Mouse (Mus musculus): Measurements from ENCODE around the gene Rnf114. TPM values are rescaled to one million over a fixed set of nuclear protein-coding genes. Genes with fewer than 3 reads are reported as not detected.

The Rnf114 gene
- 100 to 1,000 TPM in 1 of 2 experiments, 10 to 100 TPM in 1; 88.3 to 103 TPM for total RNA-seq (2021)
- long read RNA-seq, experiment 1, transcript Rnf114-201 (6 exons, 2,502 nt): major isoform, 143 of 174 reads
- long read RNA-seq, experiment 1, partial matches to known transcripts: 15 of 174 reads
- long read RNA-seq, experiment 1, other reads (novel, unspliced or antisense): 12 of 174 reads
- long read RNA-seq, experiment 2, transcript Rnf114-203 (5 exons, 1,985 nt): minor isoform, 15 of 320 reads
- long read RNA-seq, experiment 2, transcript Rnf114-201 (6 exons, 2,502 nt): major isoform, 261 of 320 reads
- long read RNA-seq, experiment 2, partial matches to known transcripts: 21 of 320 reads
- long read RNA-seq, experiment 2, other reads (novel, unspliced or antisense): 23 of 320 reads

- peak; percentile 53 to 55 for DNase-seq (ENCODE audit: low spot score in 2 of 2)
Observed at GRCm38 (mm10) chr2:167491757-167492708, at the start of gene Rnf114. Gene Rnf114 (plus strand): TSS chr2:167492645.

DNA sequence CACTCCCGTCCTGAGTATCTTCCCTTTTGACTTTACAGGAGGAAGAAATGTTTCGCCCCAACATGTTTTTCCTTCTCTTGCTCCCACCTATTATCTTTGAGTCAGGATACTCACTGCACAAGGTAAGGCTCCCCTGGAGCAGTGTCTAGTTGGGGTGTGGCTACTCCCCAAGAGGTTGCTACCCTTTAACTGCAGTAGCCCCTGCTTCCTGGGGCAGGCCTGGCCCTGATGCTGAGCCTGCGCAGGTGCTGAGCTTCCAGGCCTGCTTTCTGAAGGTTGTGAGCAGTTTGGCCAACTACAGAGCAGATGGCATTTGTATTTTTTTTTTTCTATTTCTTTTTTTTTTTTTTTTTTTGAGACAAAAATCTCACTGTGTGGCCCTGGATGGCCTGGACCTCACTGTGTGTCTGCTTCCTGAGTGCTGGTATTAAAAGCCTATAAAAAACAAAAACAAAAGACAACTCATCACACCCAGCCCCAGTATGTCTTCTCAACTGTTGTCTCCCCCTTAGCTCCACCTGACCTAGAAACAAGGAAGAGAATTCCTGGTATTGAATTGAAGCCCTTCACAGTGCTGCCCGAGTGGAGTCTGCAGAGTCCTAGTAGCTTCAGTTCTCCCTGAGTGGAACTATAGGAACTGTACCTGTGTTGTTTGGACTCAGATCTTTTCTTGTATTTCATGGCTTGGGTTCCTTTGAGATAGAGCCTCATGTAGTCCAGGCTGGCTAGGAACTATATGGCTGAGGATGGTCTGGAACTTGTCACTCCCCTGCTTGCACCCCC lies 48.8 kb upstream of the Rnf114 start:
- DNase-seq (ENCODE audit: low spot score in 2 of 2): no peak

- DNase-seq (ENCODE audit: low spot score in 2 of 2): peak in 1 of 2 experiments; percentile 26
Observed at GRCm38 (mm10) chr2:167445911-167446780, 46.3 kb upstream of the Rnf114 start.

- DNase-seq (ENCODE audit: low spot score in 2 of 2): no peak
Observed at GRCm38 (mm10) chr2:167447207-167447606, 45.2 kb upstream of the Rnf114 start.

GRCm38 (mm10) chr2:167447629-167448028 lies 44.8 kb upstream of the Rnf114 start:
- DNase-seq (ENCODE audit: low spot score in 2 of 2): no peak

- no peak for DNase-seq (ENCODE audit: low spot score in 2 of 2)
Observed at GRCm38 (mm10) chr2:167449331-167450275, 42.8 kb upstream of the Rnf114 start.

GRCm38 (mm10) chr2:167450647-167451046 lies 41.8 kb upstream of the Rnf114 start:
- no peak for DNase-seq (ENCODE audit: low spot score in 2 of 2)

DNA sequence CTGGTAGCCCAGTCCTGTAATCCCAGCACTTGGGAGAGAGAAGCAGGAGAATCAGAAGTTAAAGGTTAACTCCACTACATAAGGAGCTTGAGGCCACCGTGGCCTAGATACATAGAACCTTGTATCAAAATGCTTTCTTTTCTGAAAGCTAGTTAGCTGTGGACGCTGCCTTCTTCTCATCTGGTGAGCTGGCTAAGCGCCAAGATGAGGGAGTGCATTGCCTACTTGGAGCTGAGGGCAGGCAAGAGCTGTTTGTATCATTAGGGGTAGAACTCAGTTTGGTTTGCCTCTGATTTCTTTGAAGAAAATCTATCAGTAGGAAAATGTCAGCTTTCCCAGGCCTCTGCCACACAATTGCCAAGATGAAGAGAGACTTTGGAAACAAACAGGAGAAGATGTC lies 38.6 kb upstream of the Rnf114 start:
- no peak for DNase-seq (ENCODE audit: low spot score in 2 of 2)

GRCm38 (mm10) chr2:167456361-167457020 lies 36.0 kb upstream of the Rnf114 start:
- no peak for DNase-seq (ENCODE audit: low spot score in 2 of 2)

GRCm38 (mm10) chr2:167457213-167457612 lies 35.2 kb upstream of the Rnf114 start:
- no peak for DNase-seq (ENCODE audit: low spot score in 2 of 2)

DNA sequence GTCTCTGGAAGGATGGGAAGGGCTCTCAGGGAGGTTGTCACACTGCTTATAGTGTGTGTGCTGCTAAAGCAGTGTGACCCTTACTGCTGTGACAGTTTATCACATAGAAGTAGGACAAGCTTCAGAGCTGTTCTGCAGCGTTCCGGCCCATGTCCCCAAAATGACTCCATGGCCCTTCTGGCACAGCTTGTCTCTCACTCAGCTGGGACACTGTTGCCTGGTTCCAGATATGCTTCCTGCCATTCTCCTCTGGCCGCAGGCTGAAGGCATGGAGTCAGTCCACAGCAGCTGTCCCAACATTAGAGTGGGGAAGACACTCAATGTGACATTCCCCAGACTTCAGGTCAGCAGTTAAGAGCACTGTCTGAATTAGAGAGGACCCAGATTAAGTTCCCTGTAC lies 33.9 kb upstream of the Rnf114 start:
- DNase-seq (ENCODE audit: low spot score in 2 of 2): no peak

- no peak for DNase-seq (ENCODE audit: low spot score in 2 of 2)
Observed at GRCm38 (mm10) chr2:167459071-167459865, 33.2 kb upstream of the Rnf114 start.

DNA sequence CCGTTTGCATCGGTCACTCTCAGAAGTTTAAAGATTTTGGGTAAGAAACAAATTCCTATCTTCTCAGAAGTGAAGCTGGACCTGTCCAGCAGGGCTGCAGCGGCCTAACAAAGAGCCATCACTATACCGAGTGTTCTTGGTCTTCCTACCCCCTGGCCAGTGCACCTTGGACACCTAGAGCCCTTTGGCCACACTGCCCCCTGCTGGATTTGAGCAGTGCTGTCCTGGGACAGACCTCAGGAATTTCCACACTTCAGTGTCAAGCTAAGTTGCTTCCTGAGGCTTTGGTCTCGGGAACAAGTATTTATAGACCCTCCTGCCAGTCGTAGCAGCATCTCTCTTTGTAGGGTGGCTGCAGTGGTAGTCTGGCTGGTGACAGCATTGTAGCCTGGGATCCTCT lies 29.5 kb upstream of the Rnf114 start:
- peak; percentile 71 to 73 for DNase-seq (ENCODE audit: low spot score in 2 of 2)

GRCm38 (mm10) chr2:167463802-167464201 lies 28.6 kb upstream of the Rnf114 start:
- DNase-seq (ENCODE audit: low spot score in 2 of 2): no peak

- no peak for DNase-seq (ENCODE audit: low spot score in 2 of 2)
Observed at GRCm38 (mm10) chr2:167465951-167466350, 26.5 kb upstream of the Rnf114 start.

- no peak for DNase-seq (ENCODE audit: low spot score in 2 of 2)
Observed at GRCm38 (mm10) chr2:167467214-167467613, 25.2 kb upstream of the Rnf114 start.

DNA sequence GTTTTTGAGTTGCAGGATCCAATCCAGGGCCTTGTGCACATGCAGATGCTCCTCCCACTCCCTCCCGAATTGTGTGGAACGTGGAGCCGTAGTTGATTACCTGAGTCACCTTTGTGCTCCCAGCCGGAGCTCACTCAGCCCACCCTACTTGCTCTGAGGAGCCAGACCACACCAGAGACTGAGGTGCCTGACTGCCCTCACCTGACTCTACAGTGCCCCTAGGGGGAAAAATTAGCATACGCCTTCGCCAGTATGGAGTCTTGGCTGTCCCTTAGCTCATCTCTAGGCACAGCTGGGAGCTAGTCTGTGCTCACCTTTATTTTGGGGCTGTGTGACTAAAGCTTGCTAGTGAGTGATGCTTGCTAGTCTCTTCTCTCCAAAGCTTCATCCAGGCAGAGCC lies 24.0 kb upstream of the Rnf114 start:
- no peak for DNase-seq (ENCODE audit: low spot score in 2 of 2)

DNA sequence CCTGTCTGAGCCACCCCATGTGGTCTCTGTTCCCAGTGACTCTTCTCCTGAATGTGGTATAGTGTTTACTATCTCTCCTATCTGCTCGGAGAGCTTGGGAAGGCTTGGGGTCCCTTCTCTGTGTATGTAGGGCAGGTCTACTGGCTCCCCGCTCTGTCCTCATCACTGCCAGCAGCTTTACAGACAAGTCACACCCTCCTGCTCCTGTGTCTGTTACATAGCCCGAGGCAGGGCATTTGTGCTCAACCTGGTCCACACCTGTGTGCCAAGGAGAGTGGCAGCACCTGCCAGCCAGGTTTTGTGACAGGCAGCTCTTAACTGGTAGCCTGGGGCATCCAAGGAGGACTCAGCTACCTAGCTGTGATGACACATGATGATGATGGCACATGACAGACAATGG lies 21.8 kb upstream of the Rnf114 start:
- DNase-seq (ENCODE audit: low spot score in 2 of 2): no peak
